Mouse (Mus musculus) neural tube, embryonic 14.5 days (tissue): ENCODE data around the gene Lats2. TPM values are rescaled to one million over a fixed set of nuclear protein-coding genes. Genes with fewer than 3 reads are reported as not detected.
"Not testable (repeated sequence)": the region's sequence is repeated elsewhere in the genome, so short reads cannot be mapped to it uniquely, and the experiment has no call there.

Experiments
- ATAC-seq: fragments of 200-750 bp; cut with Nextera tagmentation; 2 replicates; pipeline ENCODE4 v1.8.0; 2017; ENCODE audit warnings: low read depth, mild to moderate bottlenecking, moderate TSS enrichment, moderate library complexity
- H3K27ac ChIP-seq: fragments of 300-500 bp; sonication (generic); 2 replicates; pipeline ENCODE4 v1.5.1; 2014; ENCODE audit warnings: low read depth, mild to moderate bottlenecking, control low read depth, low read length, moderate library complexity, mixed read lengths
- H3K27me3 ChIP-seq: fragments of 300-500 bp; sonication (generic); 2 replicates; pipeline ENCODE4 v1.6.1; 2014; ENCODE audit warnings: low read length; ENCODE audit not compliant: control insufficient read depth, insufficient read depth
- H3K36me3 ChIP-seq: fragments of 300-500 bp; sonication (generic); 2 replicates; pipeline ENCODE4 v1.6.1; 2014; ENCODE audit warnings: low read length, mixed read lengths; ENCODE audit not compliant: control insufficient read depth, insufficient read depth
- H3K4me1 ChIP-seq: fragments of 300-500 bp; sonication (generic); 2 replicates; pipeline ENCODE4 v1.6.1; 2014; ENCODE audit warnings: low read length; ENCODE audit not compliant: control insufficient read depth, insufficient read depth
- H3K4me2 ChIP-seq: fragments of 300-500 bp; sonication (generic); 2 replicates; pipeline ENCODE4 v1.6.1; 2014; ENCODE audit warnings: mild to moderate bottlenecking, low read depth, low read length, control low read depth
- H3K4me3 ChIP-seq: fragments of 300-500 bp; sonication (generic); 2 replicates; pipeline ENCODE4 v1.5.1; 2014; ENCODE audit warnings: low read depth, low read length, control low read depth, mixed read lengths
- H3K9ac ChIP-seq: fragments of 300-500 bp; sonication (generic); replicated peaks from 2 replicates; pipeline ENCODE4 v1.6.1; 2014; ENCODE audit warnings: low read depth, mild to moderate bottlenecking, control low read depth, low read length, mixed read lengths
- H3K9me3 ChIP-seq: fragments of 300-500 bp; sonication (generic); 2 replicates; pipeline ENCODE4 v1.6.1; 2016; ENCODE audit warnings: low read length; ENCODE audit not compliant: control insufficient read depth
- WGBS: fragments of 180-500 bp; shearing (Covaris S2); extraction: QIAGEN DNeasy Blood & Tissue Kit; methylation state at CpG from one replicate; pipeline ENCODE4 v1.1.7; 2014; 5-methylcytosine and 5-hydroxymethylcytosine counted together
- polyA plus RNA-seq: library from polyadenylated mRNA; unstranded; fragments of >200 nt; fragmentation: Nextera tagmentation; extraction: Ambion mirVana; gene quantifications from 2 replicates; pipeline ENCODE4 v1.2.1, GENCODE M21; 2014

Gene Lats2
- polyA plus RNA-seq, 1 experiment from 2014 or later, result 5.0 TPM

DNA sequence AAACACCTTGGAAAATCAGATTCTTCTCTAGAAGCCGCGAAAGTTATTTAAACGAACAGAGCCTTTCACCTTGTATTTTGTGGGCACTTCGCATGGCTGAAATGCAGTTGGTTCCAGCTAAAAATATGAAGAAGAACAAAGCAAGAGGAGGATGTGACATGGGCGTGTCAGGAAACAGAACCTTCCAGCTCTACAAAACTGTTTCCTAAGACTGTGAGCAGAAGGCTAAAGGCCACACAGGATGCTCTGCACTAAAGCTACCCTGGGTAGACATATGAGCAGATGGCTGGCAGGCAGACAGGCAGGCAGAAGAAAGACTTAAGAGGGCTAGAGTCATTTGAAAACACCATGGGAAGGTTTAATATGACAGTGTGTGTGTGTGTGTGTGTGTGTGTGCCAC, 10.9 kb upstream of the Lats2 start:
- Histone ChIP-seq H3K4me2 (no peak overlapping the region), H3K4me1 (no peaks in the 10 kb centered on the region), H3K27ac (no peak overlapping the region), H3K9ac (no peak overlapping the region), H3K9me3 (no peaks in the 10 kb centered on the region), H3K36me3 (no peaks in the 10 kb centered on the region), H3K27me3 (no peaks in the 10 kb centered on the region), H3K4me3 (no peak overlapping the region)
- ATAC-seq, result no peak
- 92% methylated on average over 5 of the region's 5 CpGs for WGBS

GRCm38 (mm10) chr14:57760447-57761412, 2.5 kb upstream of the Lats2 start:
- Histone ChIP-seq H3K9ac (no peak overlapping the region), H3K4me3 (no peak overlapping the region), H3K4me2 (no peak overlapping the region), H3K4me1 (no peaks in the 10 kb centered on the region), H3K9me3 (no peaks in the 10 kb centered on the region), H3K27me3 (no peaks in the 10 kb centered on the region), H3K36me3 (no peaks in the 10 kb centered on the region), H3K27ac (no peak overlapping the region)
- ATAC-seq, result no peak
- 54% methylated on average over 10 of the region's 10 CpGs for WGBS

DNA sequence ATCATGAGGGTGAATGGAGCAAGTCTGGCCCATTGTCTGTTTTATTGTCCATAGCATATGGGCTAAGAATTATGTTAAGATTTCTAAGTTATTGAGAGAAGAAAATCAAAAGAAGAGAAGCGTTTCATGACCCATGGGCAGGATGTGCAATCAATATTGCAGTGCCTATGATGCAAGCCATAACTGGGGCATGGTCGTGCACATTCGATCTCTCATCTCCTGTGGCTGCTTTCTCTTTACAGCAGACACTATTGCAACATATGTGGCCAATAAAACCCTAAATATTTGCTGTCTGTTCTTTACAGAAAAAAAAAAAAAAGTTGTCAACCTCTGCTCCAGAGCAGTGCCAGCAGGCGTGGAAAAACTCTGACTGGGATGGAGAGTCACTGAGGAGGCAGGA, 2.1 kb downstream of the Lats2 start:
- Histone ChIP-seq H3K36me3 (no peaks in the 10 kb centered on the region), H3K4me1 (no peaks in the 10 kb centered on the region), H3K27me3 (no peaks in the 10 kb centered on the region), H3K9me3 (no peaks in the 10 kb centered on the region), H3K27ac (no peak overlapping the region), H3K4me3 (no peak overlapping the region), H3K4me2 (no peak overlapping the region), H3K9ac (no peak overlapping the region)
- WGBS, result 87% methylated on average over 4 of the region's 4 CpGs
- no peak for ATAC-seq

GRCm38 (mm10) chr14:57755661-57756060, 2.5 kb downstream of the Lats2 start:
- no peak for ATAC-seq
- no peaks in the 10 kb centered on the region for H3K4me1 ChIP-seq
- no peaks in the 10 kb centered on the region for H3K9me3 ChIP-seq
- no peak overlapping the region for H3K9ac ChIP-seq
- no peak overlapping the region for H3K4me2 ChIP-seq
- no peaks in the 10 kb centered on the region for H3K27me3 ChIP-seq
- 82% methylated on average over 2 of the region's 2 CpGs for WGBS
- H3K36me3 ChIP-seq, result no peaks in the 10 kb centered on the region
- H3K4me3 ChIP-seq, result no peak overlapping the region
- H3K27ac ChIP-seq, result no peak overlapping the region

DNA sequence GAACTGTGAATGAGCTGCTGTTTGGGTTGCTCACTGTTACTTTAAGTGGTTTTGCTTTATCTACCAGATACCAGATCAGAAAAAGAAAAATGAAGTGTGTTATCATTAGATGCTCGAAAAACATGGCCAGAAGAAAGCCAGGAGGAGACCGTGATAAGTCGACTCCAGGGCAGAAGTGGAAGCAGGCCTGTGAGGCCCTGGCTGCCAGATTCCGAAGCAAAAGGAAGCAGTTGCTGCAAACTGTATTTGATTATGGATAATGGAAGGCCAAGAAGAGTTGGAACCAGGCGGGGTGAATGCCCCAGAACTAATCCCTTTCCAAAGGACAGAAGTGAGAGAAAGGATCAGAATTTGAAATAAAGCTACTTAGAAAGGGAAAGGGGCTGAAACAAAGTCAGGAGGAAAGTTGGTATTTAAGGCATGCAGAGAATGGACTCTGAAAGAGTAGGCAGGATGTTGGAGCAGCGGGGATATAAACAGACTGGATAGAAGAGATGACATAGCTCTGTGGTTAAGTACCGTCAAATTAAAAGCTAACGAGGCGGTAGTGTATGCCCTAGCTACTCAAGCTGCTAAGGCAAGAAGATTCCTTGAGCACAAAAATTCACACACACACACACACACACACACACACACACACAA, 4.7 kb downstream of the Lats2 start:
- 35% methylated on average over 9 of the region's 9 CpGs for WGBS
- H3K9me3 ChIP-seq, result no peaks in the 10 kb centered on the region
- H3K27ac ChIP-seq, result no peak overlapping the region
- no peak for ATAC-seq
- H3K36me3 ChIP-seq, result no peaks in the 10 kb centered on the region
- no peaks in the 10 kb centered on the region for H3K27me3 ChIP-seq
- H3K4me1 ChIP-seq, result no peaks in the 10 kb centered on the region
- H3K4me3 ChIP-seq, result no peak overlapping the region
- H3K9ac ChIP-seq, result no peak overlapping the region
- H3K4me2 ChIP-seq, result no peak overlapping the region

GRCm38 (mm10) chr14:57751006-57751405, 7.2 kb downstream of the Lats2 start:
- not testable (repeated sequence) for ATAC-seq, H3K36me3 ChIP-seq, H3K27ac ChIP-seq, H3K9ac ChIP-seq, H3K9me3 ChIP-seq, H3K4me2 ChIP-seq, H3K27me3 ChIP-seq, H3K4me3 ChIP-seq, H3K4me1 ChIP-seq

DNA sequence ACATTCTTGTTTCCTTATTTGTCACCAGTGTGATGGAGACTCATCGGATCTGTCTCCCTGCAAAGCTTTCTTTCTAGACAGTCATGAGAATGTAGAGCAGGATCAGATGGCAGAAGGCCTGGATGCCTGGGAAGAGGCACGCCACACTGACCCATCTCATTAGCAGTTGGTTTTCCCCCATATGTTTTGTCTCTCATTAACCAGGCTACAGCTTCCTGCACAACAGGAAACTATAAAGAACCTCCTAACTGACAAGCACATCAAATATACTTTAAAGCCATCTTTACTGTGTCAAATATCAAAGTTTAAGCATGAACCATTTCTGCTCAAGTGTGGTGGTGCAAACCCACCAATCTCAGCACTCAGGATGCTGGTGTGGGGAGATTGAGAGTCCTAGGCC, 8.7 kb downstream of the Lats2 start:
- H3K4me3 ChIP-seq, result no peak overlapping the region
- no peak for ATAC-seq
- no peak overlapping the region for H3K27ac ChIP-seq
- H3K9ac ChIP-seq, result no peak overlapping the region
- H3K4me1 ChIP-seq, result 0 out of 2 replicates have a peak, but pooled peaks cover 6% of the 10 kb centered on the region
- no peaks in the 10 kb centered on the region for H3K27me3 ChIP-seq
- 87% methylated on average over 2 of the region's 2 CpGs for WGBS
- no peaks in the 10 kb centered on the region for H3K36me3 ChIP-seq
- no peaks in the 10 kb centered on the region for H3K9me3 ChIP-seq
- no peak overlapping the region for H3K4me2 ChIP-seq

GRCm38 (mm10) chr14:57746001-57746771, 12.0 kb downstream of the Lats2 start, which contains the start of gene Gm49361:
Gm49361 (minus strand) TSS chr14:57746103.
- Histone ChIP-seq H3K9me3 (no peaks in the 10 kb centered on the region), H3K4me3 (peak within 1 kb of the TSS; percentile 92), H3K9ac (peak within 1 kb of the TSS; percentile 80), H3K4me2 (peak within 1 kb of the TSS; percentile 93), H3K36me3 (no peaks in the 10 kb centered on the region), H3K27ac (peak within 1 kb of the TSS; percentile 72), H3K4me1 (peaks cover 13% of the 10 kb centered on the region; the same call in 1 of the 2 replicates), H3K27me3 (no peaks in the 10 kb centered on the region)
- WGBS, result 1% methylated on average over 57 of the region's 68 CpGs
- ATAC-seq, result peak; percentile 91
